Mouse (Mus musculus) left cerebral cortex, postnatal 14 days (tissue): ENCODE data around the gene Alg9. TPM values are rescaled to one million over a fixed set of nuclear protein-coding genes. Genes with fewer than 3 reads are reported as not detected.
"Not testable (repeated sequence)": the region's sequence is repeated elsewhere in the genome, so short reads cannot be mapped to it uniquely, and the experiment has no call there.

Experiments
- DNase-seq, 2 experiments: peaks; one replicate each; pipeline ENCODE4 v3.0.0; 2021 to 2022; ENCODE audit warnings: low spot score in 2 of 2, mixed read lengths in 1 of 2
- intact Hi-C: fragments of 180-260 bp; cut with DNase I; formaldehyde crosslinking; loops from one replicate; pipeline ENCODE4 v1.15.1; 2025
- total RNA-seq, 2 experiments: library from RNA; stranded (reverse); gene quantifications; 2 replicates each; pipeline ENCODE4 v1.2.3; 2021

Alg9 gene
- total RNA-seq, 2 experiments from 2014 or later: 28.8 to 29.9 TPM

DNA sequence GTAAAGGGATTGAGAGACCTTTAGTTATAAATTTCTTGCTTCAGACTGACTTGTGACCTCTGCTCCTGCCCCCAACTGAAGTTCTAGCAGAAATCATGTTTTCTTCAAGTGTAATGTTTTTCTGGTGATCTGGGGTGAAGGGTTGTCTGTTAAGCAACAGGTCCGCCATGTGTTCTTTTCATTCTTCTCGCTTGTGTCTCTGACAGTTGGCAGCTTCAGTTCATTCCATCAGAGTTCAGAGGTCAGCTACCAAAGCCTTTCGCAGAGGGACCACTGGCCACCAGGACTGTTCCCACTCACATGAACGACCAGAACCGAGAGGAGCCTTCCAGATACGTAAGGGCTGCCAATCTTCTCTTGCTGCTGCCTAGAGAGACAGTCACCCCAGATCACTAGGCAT, 33.7 kb downstream of the Alg9 start:
- no peak for DNase-seq
- intact Hi-C loops: loop anchor here (10.0 kb wide), 1 partner anchor 336 kb away; no protein-coding TSS in a partner anchor

- intact Hi-C loops: loop anchor here (10.0 kb wide), 1 partner anchor 336 kb away; no protein-coding TSS in a partner anchor
- no peak for DNase-seq
Measured at GRCm38 (mm10) chr9:50809146-50809545, 34.3 kb downstream of the Alg9 start.

- no peak for DNase-seq
- intact Hi-C loops: no loop called here
Measured at GRCm38 (mm10) chr9:50811187-50811586, 36.4 kb downstream of the Alg9 start.

- intact Hi-C loops: no loop called here
- DNase-seq: no peak
Measured at GRCm38 (mm10) chr9:50811746-50812145, 36.9 kb downstream of the Alg9 start.

- DNase-seq: no peak
- intact Hi-C loops: no loop called here
Measured at GRCm38 (mm10) chr9:50813796-50814195, 39.0 kb downstream of the Alg9 start.

DNA sequence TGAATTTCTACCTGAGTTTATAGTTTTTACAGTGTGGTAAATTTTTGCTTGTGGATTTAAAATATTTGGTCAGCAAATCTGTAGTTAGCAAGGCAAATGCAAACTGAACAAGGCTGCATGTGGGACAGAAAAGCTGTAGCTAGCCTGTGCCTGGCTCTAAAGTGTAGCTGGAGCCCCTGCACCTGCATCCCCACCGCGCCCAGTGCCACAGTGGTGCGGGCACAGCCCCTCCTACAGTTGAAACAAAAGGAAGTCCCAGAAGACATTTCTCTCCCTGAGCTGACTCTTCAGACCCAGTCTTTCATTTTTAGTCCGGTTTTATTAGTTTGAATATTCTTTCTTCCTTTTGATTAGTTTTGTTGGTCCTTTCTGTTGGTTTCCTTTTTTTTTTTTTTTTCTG, 40.8 kb downstream of the Alg9 start:
- intact Hi-C loops: no loop called here
- DNase-seq: no peak

DNA sequence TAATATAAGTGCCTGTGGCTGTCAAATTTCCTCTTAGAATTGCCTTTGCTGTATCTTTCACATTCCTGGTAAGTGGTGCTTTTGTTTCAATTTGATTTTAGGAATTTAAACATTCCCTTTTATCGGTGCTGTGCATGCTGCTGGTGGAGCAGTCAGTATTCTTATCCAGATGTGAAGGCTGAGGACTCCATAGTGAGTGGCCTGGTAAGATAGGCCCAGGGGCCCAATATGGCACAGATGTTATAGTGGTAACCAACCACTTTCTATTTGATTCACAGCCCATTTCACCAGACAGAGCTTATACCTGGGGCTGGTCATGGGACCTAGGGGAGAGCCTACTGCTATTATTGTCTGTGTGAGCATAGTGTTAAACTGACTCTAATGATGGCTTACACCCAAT, 41.7 kb downstream of the Alg9 start:
- DNase-seq: no peak
- intact Hi-C loops: no loop called here

- DNase-seq: no peak
- intact Hi-C loops: no loop called here
Measured at GRCm38 (mm10) chr9:50818050-50818449, 43.2 kb downstream of the Alg9 start.

DNA sequence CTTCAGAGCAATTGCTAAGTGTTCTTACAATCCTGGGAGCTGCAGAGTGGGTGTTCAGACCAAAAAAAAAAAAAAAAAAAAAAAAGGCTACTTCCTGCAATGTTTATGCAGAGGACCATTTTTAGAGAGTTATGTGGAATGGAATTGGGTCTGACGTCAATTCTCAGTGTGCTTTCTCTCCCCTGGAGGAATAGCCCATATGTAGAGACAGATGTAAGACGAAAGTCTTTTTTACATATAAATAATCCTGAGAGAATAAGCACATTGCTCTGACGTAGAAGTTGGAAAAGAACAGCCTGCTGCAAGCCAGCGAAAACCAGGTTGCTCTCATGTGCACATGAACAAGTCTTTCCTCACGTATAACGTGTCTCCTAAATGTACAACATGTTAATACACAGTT, 44.9 kb downstream of the Alg9 start:
- intact Hi-C loops: no loop called here
- DNase-seq: peak; percentile 28 to 67

GRCm38 (mm10) chr9:50821651-50822050, 46.8 kb downstream of the Alg9 start:
- no peak for DNase-seq
- intact Hi-C loops: no loop called here

- intact Hi-C loops: no loop called here
- no peak for DNase-seq
Measured at GRCm38 (mm10) chr9:50822216-50822615, 47.4 kb downstream of the Alg9 start.

- DNase-seq: no peak
- intact Hi-C loops: no loop called here
Measured at GRCm38 (mm10) chr9:50823779-50824453, 49.1 kb downstream of the Alg9 start.

DNA sequence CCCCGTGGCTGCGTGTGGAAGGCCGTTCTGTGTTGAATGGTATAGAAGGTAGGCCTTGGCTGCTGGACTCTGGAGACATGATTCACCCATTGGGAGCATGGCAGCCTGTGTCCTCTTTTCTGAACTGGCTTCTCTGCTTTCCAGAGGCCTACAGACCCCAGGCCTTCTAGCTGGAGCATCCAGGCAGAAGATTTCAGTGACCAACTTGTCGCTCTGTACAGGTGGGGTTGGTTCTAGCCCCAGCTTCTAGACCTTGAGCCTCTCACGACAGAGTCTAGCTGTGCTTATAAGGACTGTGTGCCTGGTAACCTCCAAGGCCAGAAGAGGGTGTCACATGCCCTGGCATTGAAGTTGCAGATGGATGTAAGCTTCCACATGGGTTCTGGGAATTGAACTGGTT, 56.7 kb downstream of the Alg9 start:
- DNase-seq: no peak
- intact Hi-C loops: no loop called here

DNA sequence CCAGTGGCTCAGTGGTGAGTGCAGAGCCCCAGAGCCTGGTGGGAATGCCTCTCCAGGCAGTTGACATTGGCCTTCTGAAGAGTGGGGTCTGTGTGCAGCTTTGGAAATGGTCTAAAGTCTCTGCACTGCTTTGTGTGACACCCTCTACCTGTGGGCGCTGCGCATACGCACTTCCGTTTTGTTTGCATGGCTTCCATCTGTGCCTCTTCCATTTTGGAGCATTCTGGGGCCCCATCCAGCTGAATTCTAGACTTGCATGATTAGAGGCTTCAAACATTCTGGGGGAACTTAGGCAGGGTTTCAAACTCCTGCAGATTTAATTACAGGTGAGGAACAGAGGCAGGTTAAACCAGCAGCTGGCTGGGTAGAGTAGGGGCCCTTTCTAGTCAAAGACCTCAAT, 57.3 kb downstream of the Alg9 start:
- intact Hi-C loops: no loop called here
- no peak for DNase-seq

GRCm38 (mm10) chr9:50832582-50832981, 57.8 kb downstream of the Alg9 start:
- DNase-seq, intact Hi-C loops: not testable (repeated sequence)

GRCm38 (mm10) chr9:50833786-50834185, 59.0 kb downstream of the Alg9 start:
- intact Hi-C loops: no loop called here
- no peak for DNase-seq

DNA sequence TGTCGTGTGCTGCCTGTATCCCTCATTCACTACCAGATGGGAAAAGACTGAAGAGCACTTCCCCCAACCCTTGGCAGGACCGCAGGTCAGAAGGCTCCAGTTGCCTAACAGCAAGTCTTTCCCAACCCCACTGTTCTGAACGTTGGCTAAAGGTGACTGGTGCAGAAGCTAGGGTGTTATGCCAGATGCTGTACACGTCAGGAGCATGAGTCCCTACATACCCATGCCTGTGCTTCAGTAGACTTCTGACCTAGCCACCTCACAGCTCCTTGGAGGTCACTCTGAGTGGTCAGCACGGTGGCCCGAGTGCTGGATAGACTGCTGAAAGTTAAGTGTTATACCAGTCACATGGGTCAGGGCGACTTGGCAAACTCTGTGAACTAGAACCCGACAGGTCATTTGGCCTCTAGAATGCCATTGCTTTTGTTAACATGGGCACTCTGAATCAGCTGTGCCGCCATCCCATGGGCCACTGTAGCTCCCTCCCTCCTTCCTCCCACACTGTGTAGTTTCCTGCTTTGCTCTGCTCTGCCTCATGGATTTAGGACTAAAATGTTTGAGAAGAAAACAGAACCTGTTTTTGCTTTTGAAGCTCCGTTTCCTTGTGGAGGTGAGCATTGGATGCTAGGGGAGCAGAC, 60.4 kb downstream of the Alg9 start:
- intact Hi-C loops: no loop called here
- no peak for DNase-seq

- intact Hi-C loops: no loop called here
- DNase-seq: no peak
Measured at GRCm38 (mm10) chr9:50836097-50836496, 61.3 kb downstream of the Alg9 start.

GRCm38 (mm10) chr9:50841079-50841789, 66.4 kb downstream of the Alg9 start:
- intact Hi-C loops: loop anchor here (10.0 kb wide), 1 partner anchor 454 kb away; no protein-coding TSS in a partner anchor
- no peak for DNase-seq

GRCm38 (mm10) chr9:50845081-50845480, 70.3 kb downstream of the Alg9 start, which contains the start of gene Ppp2r1b:
Gene Ppp2r1b (plus strand): TSS chr9:50845301.
- no peak for DNase-seq

More at GRCm38 (mm10) chr9:50845081-50845480, 70.3 kb downstream of the Alg9 start, which contains the start of gene Ppp2r1b:
- intact Hi-C loops: loop anchor here (5.0 to 10.0 kb wide), 2 partner anchors 207 to 450 kb away; no protein-coding TSS in a partner anchor
